Mouse (Mus musculus) Patski (cell line): Measurements from ENCODE around the gene Necab3. TPM values are rescaled to one million over a fixed set of nuclear protein-coding genes. Genes with fewer than 3 reads are reported as not detected.

Experiments
- ATAC-seq: fragments of 100-300 bp; one replicate; pipeline ENCODE4 v1.8.0; 2021
- CTCF ChIA-PET: fragments of 350-600 bp; sonication (Branson Sonifier 250); formaldehyde crosslinking; loops from one replicate; lab custom pipeline; 2022; ENCODE audit warnings: inconsistent platforms; lab: Charles Lee
- POLR2A ChIA-PET: fragments of 350-600 bp; sonication (Branson Sonifier 250); formaldehyde crosslinking; loops from one replicate; lab custom pipeline; 2022; ENCODE audit warnings: antibody characterized with exemption, inconsistent platforms; lab: Charles Lee
- DNase-seq: peaks from one replicate; pipeline ENCODE4 v3.0.0-alpha.2; 2011; ENCODE audit warnings: low read depth, low spot score
- H3K27me3 ChIP-seq: fragments of 371-371 bp; one replicate; pipeline ENCODE4 v1.5.1; 2021
- CTCF ChIP-seq: fragments of 100-300 bp; IDR thresholded peaks from one replicate; pipeline ENCODE4 v1.5.1; 2021
- in situ Hi-C: fragments of 300-500 bp; cut with MboI; formaldehyde crosslinking; loops from 3 replicates; pipeline ENCODE4 v1.11.1; 2018; ENCODE audit warnings: low pct_unique_long_range_greater_than_20kb, mixed read lengths
- polyA plus RNA-seq: library from polyadenylated mRNA; unstranded; gene quantifications from one replicate; pipeline ENCODE4 v1.2.3, GENCODE M21; 2021

The Necab3 gene
- polyA plus RNA-seq, 1 experiment from 2014 or later = 0.65 TPM

- in situ Hi-C loops = no loop called here
- no peak for TF ChIP-seq CTCF
- no peak for ATAC-seq
- CTCF ChIA-PET = interaction anchor here (0.9 kb wide), 1 partner anchor 9 kb away, joined by 3 read pairs; no protein-coding TSS in a partner anchor
- no peak for DNase-seq
- POLR2A ChIA-PET = no interaction called here
- H3K27me3 ChIP-seq = no peaks in the 10 kb centered on the region
Measured at GRCm38 (mm10) chr2:154565562-154565961, 6.9 kb upstream of the Necab3 start.

DNA sequence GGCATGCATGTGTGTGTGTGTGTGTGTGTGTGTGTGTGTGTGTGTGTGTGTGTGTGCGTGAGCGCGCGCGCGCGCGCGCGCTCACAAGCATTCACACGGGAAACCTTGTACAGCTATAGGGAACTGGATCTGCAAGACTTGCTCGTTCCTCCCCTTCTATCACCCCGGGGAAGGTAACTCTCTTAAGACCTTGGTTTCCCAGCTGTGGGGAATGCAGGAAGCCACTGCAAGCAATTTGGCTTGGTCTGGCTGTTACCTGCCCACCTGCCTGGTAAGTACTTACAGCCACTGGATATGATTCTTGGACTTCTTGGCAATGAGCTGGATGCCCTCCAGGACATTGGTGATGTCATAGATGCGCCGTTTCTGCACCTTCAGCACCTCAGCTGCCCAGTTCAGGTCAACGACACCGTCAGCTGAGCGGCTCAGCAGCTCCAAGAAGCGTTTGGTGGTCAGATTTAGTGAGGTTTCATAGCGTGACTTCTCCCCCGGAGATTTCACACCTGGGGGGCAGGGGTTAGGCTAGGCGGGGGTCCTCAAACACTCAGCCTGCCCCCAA, 5.0 kb upstream of the Necab3 start:
- in situ Hi-C loops = no loop called here
- ChIA-PET POLR2A (no interaction called here), CTCF (no interaction called here)
- no peak for DNase-seq
- TF ChIP-seq CTCF = no peak
- no peak for ATAC-seq
- H3K27me3 ChIP-seq = no peaks in the 10 kb centered on the region

- ChIA-PET POLR2A (interaction anchor here (0.7 to 1.0 kb wide), 2 partner anchors 43 to 100 kb away, joined by 3 to 5 read pairs; no protein-coding TSS in a partner anchor), CTCF (interaction anchor here (0.8 to 1.1 kb wide), 2 partner anchors 8 to 15 kb away, joined by 3 read pairs; no protein-coding TSS in a partner anchor)
- no peaks in the 10 kb centered on the region for H3K27me3 ChIP-seq
- no peak for DNase-seq
- in situ Hi-C loops = no loop called here
- no peak for ATAC-seq
- no peak for TF ChIP-seq CTCF
Measured at GRCm38 (mm10) chr2:154557184-154557832, 1.4 kb downstream of the Necab3 start.

DNA sequence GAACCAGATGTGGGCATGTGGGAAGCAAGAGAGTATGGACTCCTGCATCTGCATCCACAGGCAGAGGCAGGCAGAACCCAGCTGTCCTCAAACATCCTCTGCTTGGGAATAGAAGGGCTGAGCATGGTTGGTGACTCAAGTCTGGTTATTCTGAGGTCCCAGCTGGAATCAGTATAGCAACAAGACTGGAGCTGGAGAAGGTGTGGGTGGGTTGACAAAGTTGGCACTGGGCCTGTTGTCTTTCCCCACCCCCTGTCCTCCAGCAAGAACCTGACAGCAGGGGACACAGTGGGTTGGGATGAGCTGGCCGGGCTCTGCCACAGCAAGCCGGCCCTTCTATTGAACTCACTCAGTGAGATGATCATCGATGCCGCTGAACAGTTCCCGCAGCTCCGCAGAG, 3.5 kb downstream of the Necab3 start:
- no peak for ATAC-seq
- no peak for DNase-seq
- no peak for TF ChIP-seq CTCF
- POLR2A ChIA-PET = interaction anchor here (0.5 to 1.0 kb wide), 2 partner anchors 24 to 100 kb away, joined by 3 read pairs; no protein-coding TSS in a partner anchor
- CTCF ChIA-PET = interaction anchor here (0.9 kb wide), 1 partner anchor 15 kb away, joined by 4 read pairs; no protein-coding TSS in a partner anchor
- in situ Hi-C loops = no loop called here
- H3K27me3 ChIP-seq = no peaks in the 10 kb centered on the region

GRCm38 (mm10) chr2:154552424-154552907, 6.2 kb downstream of the Necab3 start:
- TF ChIP-seq CTCF = no peak
- no peak for DNase-seq
- no peak for ATAC-seq
- POLR2A ChIA-PET = no interaction called here
- in situ Hi-C loops = no loop called here
- CTCF ChIA-PET = interaction anchor here (1.1 kb wide), 1 partner anchor 13 kb away, joined by 4 read pairs; no protein-coding TSS in a partner anchor
- H3K27me3 ChIP-seq = no peaks in the 10 kb centered on the region

DNA sequence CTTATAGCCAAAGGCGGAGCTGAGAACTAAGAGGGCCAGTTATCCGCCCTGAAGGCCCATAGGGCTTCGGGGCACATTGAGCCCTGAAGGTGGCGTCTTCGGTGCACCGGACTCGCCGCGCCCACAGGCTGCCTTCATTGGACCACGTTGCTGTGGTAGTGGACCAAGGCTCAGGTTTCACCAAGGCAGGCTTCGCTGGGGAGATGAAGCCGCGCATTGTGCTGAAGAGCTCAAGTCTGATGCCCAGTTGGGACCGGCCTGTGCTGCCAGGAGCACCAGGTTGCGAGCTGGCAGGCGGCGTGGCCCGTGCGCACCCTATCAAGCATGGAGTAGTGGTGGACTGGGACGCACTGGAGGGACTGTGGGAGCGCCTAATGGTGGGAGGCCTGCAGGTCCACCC, 6.8 kb downstream of the Necab3 start:
- ATAC-seq (no peak), DNase-seq (no peak)
- H3K27me3 ChIP-seq = no peaks in the 10 kb centered on the region
- ChIA-PET CTCF (interaction anchor here (1.1 kb wide), 1 partner anchor 13 kb away, joined by 4 read pairs; no protein-coding TSS in a partner anchor), POLR2A (no interaction called here)
- no peak for TF ChIP-seq CTCF
- in situ Hi-C loops = no loop called here

DNA sequence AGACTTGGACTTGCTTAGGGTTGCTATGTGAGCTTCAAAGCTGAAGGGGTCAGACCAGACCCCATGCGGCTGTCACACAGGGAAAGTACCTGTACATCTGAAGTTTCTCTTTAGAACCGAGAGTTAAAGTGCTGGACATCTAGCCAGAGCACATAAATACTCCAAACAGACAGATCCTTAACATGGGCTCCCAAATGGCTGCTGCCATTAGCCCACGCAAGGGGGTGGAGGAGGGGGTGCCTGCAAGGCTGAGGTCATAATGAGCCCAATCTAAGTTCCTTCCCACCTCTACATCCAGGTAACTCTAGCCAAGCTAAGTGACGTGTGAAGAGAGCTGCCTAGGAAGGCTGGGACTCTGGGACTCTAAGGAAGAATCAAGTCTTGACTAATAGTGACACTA, 7.2 kb downstream of the Necab3 start, which contains the start of gene Actl10:
Gene Actl10 (plus strand): TSS at position 301 of the 400 bp plus-strand sequence.
- in situ Hi-C loops = no loop called here

GRCm38 (mm10) chr2:154550937-154551336, 7.8 kb downstream of the Necab3 start:
- ChIA-PET POLR2A (no interaction called here), CTCF (interaction anchor here (1.1 kb wide), 1 partner anchor 18 kb away, joined by 3 read pairs; no protein-coding TSS in a partner anchor)
- ATAC-seq (no peak), DNase-seq (no peak)
- no peak for TF ChIP-seq CTCF
- in situ Hi-C loops = no loop called here
- no peaks in the 10 kb centered on the region for H3K27me3 ChIP-seq

More for the DNA sequence above, 7.2 kb downstream of the Necab3 start, which contains the start of gene Actl10:
- H3K27me3 ChIP-seq = no peaks in the 10 kb centered on the region
- ChIA-PET POLR2A (no interaction called here), CTCF (no interaction called here)
- ATAC-seq (no peak), DNase-seq (no peak)
- TF ChIP-seq CTCF = no peak

GRCm38 (mm10) chr2:154549886-154550189, 8.9 kb downstream of the Necab3 start:
- DNase-seq (no peak), ATAC-seq (no peak)
- ChIA-PET POLR2A (interaction anchor here (0.7 kb wide), 1 partner anchor 19 kb away, joined by 3 read pairs; no protein-coding TSS in a partner anchor), CTCF (interaction anchor here (0.8 to 1.1 kb wide), 2 partner anchors 17 to 37 kb away, joined by 3 read pairs; no protein-coding TSS in a partner anchor)
- no peak for TF ChIP-seq CTCF
- H3K27me3 ChIP-seq = no peaks in the 10 kb centered on the region
- in situ Hi-C loops = no loop called here

DNA sequence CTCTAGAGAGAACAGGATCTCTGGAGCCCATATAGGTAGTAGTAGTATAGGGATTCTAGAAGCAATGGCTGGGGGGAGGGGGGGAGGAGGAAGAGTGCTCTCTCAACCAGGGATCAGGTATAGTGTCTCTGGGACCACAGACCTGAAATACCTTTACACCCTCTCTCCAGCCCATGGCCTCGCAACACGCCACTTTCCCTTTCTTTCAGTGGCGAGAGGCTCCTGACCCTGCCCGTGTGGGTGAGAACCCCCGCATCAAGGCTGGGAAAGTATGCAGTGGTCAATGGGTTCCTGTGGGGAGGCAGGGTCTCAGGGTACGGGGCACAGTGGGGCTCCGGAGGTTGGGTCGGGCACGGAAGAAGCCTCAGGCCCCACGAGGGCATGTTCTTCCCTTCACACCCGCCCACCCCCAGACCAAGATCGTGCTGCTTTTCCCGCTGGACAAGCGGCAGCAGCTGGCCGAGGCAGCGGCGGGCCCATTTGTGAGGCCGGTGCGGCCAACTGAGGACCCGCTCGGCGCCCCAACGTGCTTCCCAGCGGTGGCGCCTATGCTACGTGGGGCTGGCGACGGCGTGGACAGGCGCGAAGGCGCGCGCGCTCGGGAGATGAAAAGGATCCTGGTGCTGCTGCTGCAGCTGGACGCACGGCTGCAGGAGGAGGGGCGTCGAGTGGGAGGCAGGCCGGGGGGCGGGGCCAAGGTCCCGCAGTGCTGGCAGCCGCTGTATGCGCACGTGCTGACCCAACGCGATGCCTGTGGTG, 9.4 kb downstream of the Necab3 start:
- in situ Hi-C loops = no loop called here
- ATAC-seq (no peak), DNase-seq (no peak)
- CTCF ChIA-PET = interaction anchor here (1.0 kb wide), 1 partner anchor 15 kb away, joined by 3 read pairs; no protein-coding TSS in a partner anchor
- TF ChIP-seq CTCF = no peak
- POLR2A ChIA-PET = interaction anchor here (0.7 kb wide), 1 partner anchor 19 kb away, joined by 3 read pairs; no protein-coding TSS in a partner anchor
- no peaks in the 10 kb centered on the region for H3K27me3 ChIP-seq
